Mouse (Mus musculus): ENCODE measurements around the gene Dnm1l.

DNA sequence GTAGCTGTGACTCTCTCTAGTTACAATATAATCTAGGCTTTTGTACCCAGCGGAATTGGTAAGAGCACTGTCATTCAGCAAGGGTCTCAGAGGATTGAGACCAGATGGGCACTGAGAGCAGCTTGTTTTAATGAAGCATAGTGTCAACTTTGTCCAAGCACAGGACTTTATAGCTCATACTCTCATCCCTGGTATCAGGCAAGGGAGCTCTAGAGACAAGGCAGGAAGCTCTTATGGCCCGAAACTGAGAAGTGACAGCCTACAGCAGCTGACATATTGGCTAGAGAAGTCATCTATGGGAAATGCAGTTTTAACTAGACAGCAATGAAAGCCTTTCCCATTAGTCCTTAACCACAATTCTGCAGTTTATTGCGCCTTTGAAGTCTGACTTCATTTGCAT is 85.8 kb downstream of the Dnm1l start:
- no peak for TF ChIP-seq CTCF (IDR thresholded peaks at IDR 0.05; ENCODE audit: insufficient read depth, low read depth, low read length)
- TF ChIP-seq POLR2A (IDR thresholded peaks at IDR 0.05; ENCODE audit: insufficient read depth, low read depth, low read length) = no peak
